Mouse (Mus musculus): Measurements from ENCODE around the gene Nploc4.

DNA sequence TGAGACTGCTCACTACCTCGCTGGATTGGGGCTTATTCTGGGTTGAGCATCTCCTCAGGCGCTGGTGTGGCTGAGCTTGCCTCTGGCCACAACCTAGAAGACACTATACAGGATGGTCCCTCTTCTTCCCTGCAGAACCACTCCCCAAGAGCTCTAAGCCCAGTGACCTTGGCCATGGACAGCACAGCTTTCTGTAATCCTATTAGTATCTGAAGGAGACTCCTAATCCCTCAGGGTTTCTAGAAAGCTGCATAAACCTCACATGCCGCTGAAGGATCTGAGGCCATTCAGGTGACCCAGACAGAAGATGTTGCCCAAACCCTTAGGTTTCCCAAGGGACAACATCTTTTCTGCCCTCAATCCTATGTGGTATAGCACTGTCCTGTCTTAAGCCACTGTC lies 14.7 kb upstream of the Nploc4 start:
- TF ChIP-seq CTCF (conservative IDR thresholded peaks at IDR 0.05; ENCODE audit: low read length) (no peak), NANOG (IDR thresholded peaks at IDR 0.05; ENCODE audit: borderline replicate concordance, low read length) (no peak), POU5F1 (IDR thresholded peaks at IDR 0.05; ENCODE audit: borderline replicate concordance, low read length) (no peak)

All from E14TG2a.4 (cell line).